Mouse (Mus musculus) MN1 (cell line): ENCODE data around the gene 2010111I01Rik.
A peak's percentile ranks its signal among the peaks of the same experiment; 100 is the strongest.

Experiments
- DNase-seq: peaks from one replicate; pipeline ENCODE4 v3.0.0-alpha.2; 2016; ENCODE audit warnings: low spot score

The 2010111I01Rik gene

DNA sequence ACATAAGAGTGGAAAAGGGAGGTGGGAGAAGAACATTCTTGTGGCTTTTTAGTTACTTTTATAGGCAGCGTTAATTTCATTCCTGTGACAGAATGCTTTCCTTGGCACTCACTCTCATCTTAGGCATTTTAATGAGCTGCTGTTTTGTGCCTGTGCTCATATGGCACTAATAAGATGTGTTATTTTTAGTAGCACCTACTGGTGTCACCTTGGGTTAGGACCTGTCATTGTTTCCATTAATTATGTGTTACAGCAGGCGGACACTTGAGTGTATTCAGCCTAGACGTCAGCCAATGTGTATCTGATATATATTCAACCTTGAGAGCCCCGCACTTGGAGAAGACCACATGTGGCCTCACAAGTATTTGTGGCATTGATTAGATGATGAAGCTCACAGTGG, 281.1 kb downstream of the 2010111I01Rik start:
- peak; percentile 42 for DNase-seq

DNA sequence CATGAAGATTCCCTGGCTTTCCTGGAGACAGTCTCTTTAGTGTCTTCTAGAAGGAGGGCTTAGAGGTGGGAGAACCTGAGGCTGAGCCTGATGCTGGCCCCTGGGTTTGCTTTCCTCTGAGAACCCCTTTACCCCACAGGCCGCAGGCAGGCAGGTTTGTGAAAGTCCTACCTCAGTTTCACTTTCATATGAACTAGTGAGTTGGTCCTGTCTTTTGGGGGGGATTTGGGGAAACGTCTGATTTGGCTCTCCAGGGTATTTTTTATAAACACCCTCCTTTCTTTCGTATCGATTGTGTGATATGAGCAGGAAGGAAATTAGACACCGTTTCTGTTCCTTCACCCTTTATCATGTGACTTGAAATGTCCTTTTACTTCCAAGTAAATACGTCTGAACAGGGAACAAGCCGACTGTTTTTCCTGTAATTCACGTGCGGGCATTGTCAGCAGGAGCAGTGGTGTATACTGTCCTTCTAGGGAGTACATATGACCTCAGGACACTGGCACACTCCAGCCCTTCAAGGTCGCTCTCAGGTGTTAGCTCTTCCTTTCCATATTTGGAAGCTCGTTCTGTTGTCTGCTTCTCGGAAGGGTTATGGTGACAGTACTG, 281.7 kb downstream of the 2010111I01Rik start:
- DNase-seq = peak; percentile 39

DNA sequence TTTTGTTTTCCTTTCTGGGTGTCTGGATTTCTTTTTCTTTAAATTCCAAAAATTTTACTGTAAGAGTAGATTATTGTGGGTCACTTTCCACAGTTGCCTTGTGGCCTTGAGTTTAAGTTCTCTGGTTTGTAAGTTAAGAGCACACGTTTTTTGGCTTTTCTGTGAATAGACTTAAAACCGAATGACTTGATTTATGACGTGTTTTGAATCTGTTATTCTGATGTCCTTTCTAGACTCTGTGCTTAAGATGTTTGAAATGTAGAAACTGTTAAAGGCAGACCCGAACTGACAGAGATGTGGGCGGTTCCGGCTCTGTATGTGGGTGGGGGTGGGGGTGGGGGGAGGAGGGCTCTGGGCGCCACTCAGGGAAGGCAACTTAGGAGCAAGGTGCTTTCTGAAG, 282.3 kb downstream of the 2010111I01Rik start:
- DNase-seq = no peak

DNA sequence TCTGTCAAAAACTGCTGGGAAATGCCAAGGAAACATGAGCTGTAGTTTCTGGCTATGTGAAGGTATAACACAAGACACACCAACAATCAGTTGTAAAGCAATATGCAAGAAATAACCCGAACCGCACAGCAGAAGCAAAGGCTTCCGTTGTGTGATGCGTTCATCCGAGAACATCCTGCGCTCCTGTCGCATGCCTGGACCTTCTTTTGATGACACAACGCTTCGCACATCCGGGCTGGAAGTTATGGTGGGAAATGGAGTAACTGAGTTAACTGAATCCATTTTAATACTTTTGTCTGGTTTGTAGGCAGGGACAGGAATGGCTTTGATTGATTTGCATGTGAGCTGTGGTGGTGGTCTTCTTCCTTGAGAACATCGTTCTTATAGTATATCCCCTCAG, 282.9 kb downstream of the 2010111I01Rik start:
- peak; percentile 36 for DNase-seq

DNA sequence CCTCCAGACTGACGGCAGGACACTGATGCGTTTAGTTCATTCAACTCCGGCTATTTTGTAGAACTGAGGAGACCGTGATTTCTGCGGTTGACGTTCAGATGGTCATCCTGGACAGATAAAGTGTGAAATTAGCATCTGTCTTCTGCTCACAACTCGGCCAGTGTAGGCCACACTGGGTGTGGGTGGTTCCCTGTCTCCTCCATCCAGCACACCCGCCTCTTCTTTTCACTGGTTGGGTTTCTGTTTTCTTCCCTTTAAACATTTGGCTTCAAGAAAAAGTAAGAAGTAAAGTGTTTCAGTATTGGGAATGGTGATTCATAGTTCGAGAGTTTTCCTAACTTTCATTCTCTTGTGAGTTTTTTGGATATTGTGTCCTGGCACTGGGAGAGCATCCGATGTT, 283.6 kb downstream of the 2010111I01Rik start:
- DNase-seq = peak; percentile 35

GRCm38 (mm10) chr13:63249171-63249570, 284.5 kb downstream of the 2010111I01Rik start:
- no peak for DNase-seq

- no peak for DNase-seq
Observed at GRCm38 (mm10) chr13:63249741-63250431, 285.2 kb downstream of the 2010111I01Rik start.

DNA sequence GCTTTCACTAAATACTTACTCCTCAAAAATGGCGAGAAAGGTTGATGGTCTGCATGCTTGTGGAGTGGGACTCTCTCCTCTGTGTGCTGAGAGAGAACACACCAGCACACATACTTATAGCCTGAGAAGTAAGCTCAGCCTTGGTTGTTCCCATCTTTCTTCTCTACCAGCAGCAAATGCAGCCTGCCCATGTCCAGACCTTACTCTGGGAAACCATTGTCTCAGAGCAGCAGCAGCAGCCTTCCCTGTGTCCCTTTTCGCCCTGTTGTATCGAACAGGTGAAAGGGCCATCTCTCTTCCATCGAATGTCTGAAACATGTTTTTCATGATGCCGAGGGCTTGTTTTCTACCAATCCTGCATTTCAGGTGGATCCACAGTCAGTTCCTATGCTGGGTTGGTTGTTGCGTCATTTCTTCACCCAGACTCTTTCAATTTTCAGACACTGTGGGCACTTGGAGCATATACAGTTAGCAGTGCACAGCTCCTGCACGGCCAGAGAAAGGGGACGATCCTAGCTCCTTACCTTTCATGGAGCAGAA, 285.8 kb downstream of the 2010111I01Rik start:
- peak; percentile 28 for DNase-seq

GRCm38 (mm10) chr13:63251118-63251889, 286.6 kb downstream of the 2010111I01Rik start:
- DNase-seq = peak; percentile 41

DNA sequence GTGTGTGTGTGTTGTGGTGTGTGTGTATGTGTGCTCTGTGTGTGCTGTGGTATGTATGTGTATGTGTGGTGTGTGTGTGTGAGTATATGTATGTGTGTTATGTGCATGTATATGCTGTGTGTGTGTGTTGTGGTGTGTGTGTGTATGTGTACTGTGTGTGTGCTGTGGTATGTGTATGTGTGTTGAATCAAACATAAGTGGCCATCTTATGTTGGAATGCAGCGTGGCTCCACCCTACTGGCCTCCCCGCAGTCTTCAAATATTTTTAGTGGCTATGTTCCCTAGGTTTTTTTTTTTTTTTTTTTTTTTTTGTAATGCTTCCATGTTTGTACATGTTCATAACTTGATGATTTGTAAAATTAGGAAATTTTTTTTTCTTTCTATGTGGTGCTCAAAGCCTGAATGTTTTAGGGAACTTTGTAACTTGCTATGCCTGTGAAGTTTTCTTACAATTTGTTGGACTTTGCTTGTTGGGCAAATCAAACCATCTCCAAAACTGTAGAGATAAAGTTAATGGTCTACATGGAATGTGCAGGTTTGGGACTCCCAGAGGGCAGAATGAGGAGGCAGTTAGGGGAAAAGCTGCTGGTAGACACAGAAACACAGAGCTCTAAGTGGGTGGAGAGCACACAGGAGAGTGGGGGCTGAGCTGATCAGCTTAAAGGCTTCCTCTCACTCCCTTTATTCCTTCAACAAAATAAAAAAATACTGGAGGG, 287.8 kb downstream of the 2010111I01Rik start:
- no peak for DNase-seq

DNA sequence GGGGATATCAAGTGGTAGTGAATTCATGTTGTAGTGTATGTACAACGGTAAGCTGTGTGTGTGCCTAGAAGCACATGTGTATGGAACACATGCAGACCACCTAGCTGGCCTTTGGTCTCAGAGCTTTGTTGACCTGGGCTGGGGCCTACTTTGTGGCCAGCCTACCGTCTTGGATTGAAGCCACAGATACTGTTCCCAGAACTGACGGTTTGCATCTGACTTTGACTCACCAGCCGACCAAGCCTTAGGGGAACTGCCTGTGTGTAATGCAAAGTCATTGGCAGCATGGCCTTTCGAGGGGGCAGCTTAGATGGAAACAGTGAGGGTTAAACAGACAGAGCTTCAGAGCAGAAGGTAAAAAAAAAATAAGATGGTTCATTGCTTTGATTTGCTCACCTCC, 288.5 kb downstream of the 2010111I01Rik start:
- DNase-seq = peak; percentile 65

GRCm38 (mm10) chr13:63253886-63254636, 289.4 kb downstream of the 2010111I01Rik start:
- no peak for DNase-seq

DNA sequence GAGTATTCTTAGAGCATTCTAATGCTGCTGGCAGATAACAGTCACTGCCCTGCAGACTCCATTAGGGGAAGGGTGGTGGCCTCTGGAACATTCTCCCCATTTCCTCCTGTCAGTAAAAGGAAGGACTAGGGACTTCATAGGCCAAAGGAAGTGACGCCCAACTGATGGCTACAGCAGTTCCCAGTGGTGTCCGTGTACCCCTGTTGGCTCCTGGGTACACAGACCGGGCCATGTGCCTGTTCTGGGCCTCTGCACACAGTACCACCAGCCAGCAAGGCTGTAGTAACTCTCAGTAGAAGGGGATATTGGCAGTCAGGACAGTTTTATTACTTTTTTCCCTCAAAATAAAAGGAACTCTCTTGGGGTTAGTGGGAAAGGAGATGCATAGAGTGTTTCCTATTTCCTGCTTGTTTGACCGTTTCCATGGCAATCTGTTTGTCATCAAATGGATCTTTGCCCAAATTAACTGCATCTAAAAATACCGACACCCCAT, 290.9 kb downstream of the 2010111I01Rik start:
- DNase-seq = peak; percentile 61

DNA sequence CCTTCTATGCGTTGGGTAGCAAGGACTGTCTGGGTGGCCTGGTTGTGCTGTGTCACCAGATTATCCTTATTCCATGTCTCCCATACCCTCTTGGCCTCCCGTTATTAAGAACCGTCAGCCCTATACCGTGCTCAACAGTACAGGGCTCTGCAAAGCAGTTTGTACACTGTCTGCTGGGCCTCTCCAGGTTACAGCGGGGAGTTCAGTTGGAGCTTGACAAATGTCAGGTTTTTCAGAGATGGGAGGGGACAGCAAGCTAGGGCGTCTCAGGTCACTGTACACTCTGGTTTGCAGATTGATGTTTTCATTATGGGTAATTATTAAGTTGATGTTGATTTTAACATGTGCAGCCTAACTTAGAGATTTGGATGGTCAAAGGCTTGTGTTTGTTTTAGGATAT, 291.5 kb downstream of the 2010111I01Rik start:
- DNase-seq = no peak

DNA sequence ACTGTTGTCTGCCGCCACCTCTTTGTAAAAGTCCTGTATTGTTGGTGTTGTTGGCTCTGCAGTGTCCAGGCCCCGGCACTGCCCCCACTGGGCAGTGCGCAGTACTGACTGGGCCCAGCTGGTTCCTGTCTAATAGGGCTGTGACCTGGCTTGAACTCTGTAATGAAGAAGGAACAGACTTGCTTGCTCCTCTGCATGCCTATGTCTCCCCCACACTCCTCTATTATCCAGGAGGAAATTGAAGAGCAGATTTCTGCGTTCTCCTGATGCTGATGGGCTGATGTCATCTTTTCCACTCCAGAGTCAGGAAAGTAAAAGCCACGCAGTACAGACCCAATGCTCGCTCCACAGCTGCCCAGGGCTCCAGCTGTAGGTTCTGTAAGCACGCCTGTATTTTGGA, 292.1 kb downstream of the 2010111I01Rik start:
- DNase-seq = peak; percentile 69

GRCm38 (mm10) chr13:63258167-63258582, 293.5 kb downstream of the 2010111I01Rik start:
- peak; percentile 77 for DNase-seq

- no peak for DNase-seq
Observed at GRCm38 (mm10) chr13:63258671-63259070, 294.0 kb downstream of the 2010111I01Rik start.

GRCm38 (mm10) chr13:63260133-63260532, 295.4 kb downstream of the 2010111I01Rik start:
- DNase-seq = peak; percentile 33

GRCm38 (mm10) chr13:63260753-63261631, 296.3 kb downstream of the 2010111I01Rik start:
- DNase-seq = peak; percentile 58

- DNase-seq = no peak
Observed at GRCm38 (mm10) chr13:63261676-63262075, 297.0 kb downstream of the 2010111I01Rik start.
